Mouse (Mus musculus): ENCODE results near the gene Ppm1a.

DNA sequence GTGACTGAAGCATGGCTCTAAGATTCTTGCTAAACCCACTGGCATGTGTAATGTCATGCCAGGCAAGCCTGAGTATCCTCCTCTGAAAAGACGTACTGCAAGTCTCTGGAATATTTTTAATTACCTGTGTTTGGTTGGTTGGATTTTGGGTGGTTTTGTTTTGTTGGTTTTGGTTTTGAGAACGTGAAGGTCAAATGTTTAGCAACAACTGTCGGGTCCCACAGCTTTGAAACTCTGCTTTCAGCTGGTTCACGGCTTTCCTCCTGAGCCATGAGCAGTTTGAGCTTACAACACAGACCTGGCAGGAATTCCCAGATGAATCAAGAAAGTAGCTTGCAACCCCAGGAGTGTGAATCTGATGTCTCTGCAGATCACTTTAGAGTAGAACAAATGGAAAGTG is 29.7 kb downstream of the Ppm1a start:
- TF ChIP-seq CTCF (IDR thresholded peaks at IDR 0.05; ENCODE audit: borderline replicate concordance, insufficient read depth, low read length) (no peak), POLR2A (IDR thresholded peaks at IDR 0.05; ENCODE audit: low read depth, low read length) (no peak)

Data from embryonic fibroblast, embryonic 13.5 days (primary cell).